Mouse (Mus musculus) cerebellum, adult 2 months (tissue): ENCODE data around the gene Ssh2.

Source experiments
- CTCF ChIP-seq: fragments of 200-500 bp; IDR thresholded peaks from 2 replicates; pipeline ENCODE4 v1.5.1; 2011; ENCODE audit warnings: low read depth, mild to moderate bottlenecking, control low read depth, low read length, moderate library complexity, borderline replicate concordance; ENCODE audit not compliant: insufficient read depth
- POLR2A ChIP-seq: fragments of 200-500 bp; IDR thresholded peaks from 2 replicates; pipeline ENCODE4 v1.6.1; 2011; ENCODE audit warnings: low read length, control low read depth, borderline replicate concordance; ENCODE audit not compliant: insufficient read depth

- TF ChIP-seq CTCF (no peak), POLR2A (no peak)
Measured at GRCm38 (mm10) chr11:77215483-77215882, 604 bp upstream of the Ssh2 start.
